Mouse (Mus musculus) liver, embryonic 14.5 days (tissue): ENCODE results near the gene Nxpe4.

Source experiments
- CTCF ChIP-seq: IDR thresholded peaks from 2 replicates; pipeline ENCODE4 v1.5.1; 2016; ENCODE audit warnings: antibody characterized with exemption, low read depth, control low read depth
- EP300 ChIP-seq: IDR thresholded peaks from 2 replicates; pipeline ENCODE4 v1.6.1; 2016; ENCODE audit warnings: antibody characterized with exemption, low read depth

DNA sequence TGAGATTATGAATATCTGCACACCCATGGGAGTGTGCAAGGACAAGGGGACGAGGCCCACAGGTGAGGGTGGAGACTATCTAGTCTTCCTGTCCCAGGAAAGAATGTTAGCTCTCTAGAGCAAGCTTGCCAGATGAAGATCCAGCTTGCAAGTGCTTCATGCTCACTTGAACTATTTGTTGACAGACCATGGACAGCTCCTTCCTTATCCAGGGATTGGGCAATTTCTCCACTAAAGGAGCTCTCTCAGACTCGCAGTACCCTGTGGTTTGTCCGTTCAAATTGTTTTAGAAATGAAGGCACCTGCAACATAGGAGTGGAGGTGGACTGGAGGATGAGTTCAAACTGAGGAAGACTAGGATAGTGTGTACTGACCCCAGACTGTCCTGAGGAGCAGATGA, 24.3 kb upstream of the Nxpe4 start:
- TF ChIP-seq CTCF, result no peak
- TF ChIP-seq EP300, result no peak
